ENCODE assay signal across 27 mouse cellular contexts in genomic region chr9:100465380-100465779, GRCm38 (mm10).
"Had no signal": no experiment of that assay in that cellular context is flagged by ENCODE, and none has a peak within 500 bp of the region (broad histone marks: within the 10 kb centered on the region; RNA-seq: fewer than 3 reads in every experiment).

No protein-coding gene starts in this region.

- H3K27ac ChIP-seq: heart, embryonic 10.5 days; heart, embryonic 13.5 days; heart, embryonic 15.5 days; hindbrain, embryonic 13.5 days; hindbrain, embryonic 15.5 days; hindbrain, postnatal 0 days; kidney, embryonic 15.5 days; kidney, postnatal 0 days; limb, embryonic 13.5 days; limb, embryonic 15.5 days; liver, embryonic 12.5 days; liver, embryonic 14.5 days had no signal

- H3K9ac ChIP-seq: heart, embryonic 13.5 days; heart, embryonic 15.5 days; hindbrain, embryonic 13.5 days; hindbrain, embryonic 15.5 days; kidney, embryonic 15.5 days; limb, embryonic 13.5 days; limb, embryonic 15.5 days; liver, embryonic 12.5 days; liver, embryonic 14.5 days had no signal

- DNase-seq: gastrocnemius, postnatal 14 days; gastrocnemius, postnatal 36 days; heart, adult 18-20 months; heart, postnatal 14 days; heart, postnatal 36 days; kidney, adult 11 months; kidney, adult 2 months; kidney, adult 9 months; kidney, postnatal 14 days; kidney, postnatal 36 days; layer of hippocampus, adult 9-11 months; layer of hippocampus, postnatal 36 days; left cerebral cortex, postnatal 4 days; lung, adult 18-20 months had no signal

- ATAC-seq: hindbrain, postnatal 0 days; intestine, embryonic 16.5 days; liver, embryonic 12.5 days had no signal

- H3K4me2 ChIP-seq: heart, embryonic 13.5 days; heart, embryonic 15.5 days; hindbrain, embryonic 13.5 days; hindbrain, embryonic 15.5 days; kidney, embryonic 15.5 days; limb, embryonic 13.5 days; limb, embryonic 15.5 days; liver, embryonic 12.5 days had no signal

- H3K4me3 ChIP-seq: heart, embryonic 10.5 days; heart, embryonic 13.5 days; heart, embryonic 15.5 days; hindbrain, embryonic 13.5 days; hindbrain, embryonic 15.5 days; kidney, embryonic 15.5 days; limb, embryonic 13.5 days; limb, embryonic 15.5 days; liver, embryonic 12.5 days had no signal

- H3K4me1 ChIP-seq: kidney, embryonic 15.5 days; limb, embryonic 13.5 days; liver, embryonic 12.5 days had no signal

- H3K27me3 ChIP-seq: heart, embryonic 13.5 days; heart, embryonic 15.5 days; hindbrain, embryonic 13.5 days; hindbrain, embryonic 15.5 days; kidney, embryonic 15.5 days; limb, embryonic 13.5 days; limb, embryonic 15.5 days; liver, embryonic 12.5 days had no signal

- H3K36me3 ChIP-seq: heart, embryonic 15.5 days; hindbrain, embryonic 15.5 days; kidney, embryonic 15.5 days had no signal

- H3K9me3 ChIP-seq: heart, embryonic 10.5 days; heart, embryonic 13.5 days; heart, embryonic 15.5 days; hindbrain, embryonic 13.5 days; hindbrain, embryonic 15.5 days; kidney, embryonic 15.5 days; limb, embryonic 13.5 days; limb, embryonic 15.5 days; liver, embryonic 12.5 days had no signal
